Mouse (Mus musculus): ENCODE data around the gene Myo18b. TPM values are rescaled to one million over a fixed set of nuclear protein-coding genes. Genes with fewer than 3 reads are reported as not detected.

Myo18b gene
- polyA plus RNA-seq, 1 experiment from 2014 or later = 0.95 TPM

DNA sequence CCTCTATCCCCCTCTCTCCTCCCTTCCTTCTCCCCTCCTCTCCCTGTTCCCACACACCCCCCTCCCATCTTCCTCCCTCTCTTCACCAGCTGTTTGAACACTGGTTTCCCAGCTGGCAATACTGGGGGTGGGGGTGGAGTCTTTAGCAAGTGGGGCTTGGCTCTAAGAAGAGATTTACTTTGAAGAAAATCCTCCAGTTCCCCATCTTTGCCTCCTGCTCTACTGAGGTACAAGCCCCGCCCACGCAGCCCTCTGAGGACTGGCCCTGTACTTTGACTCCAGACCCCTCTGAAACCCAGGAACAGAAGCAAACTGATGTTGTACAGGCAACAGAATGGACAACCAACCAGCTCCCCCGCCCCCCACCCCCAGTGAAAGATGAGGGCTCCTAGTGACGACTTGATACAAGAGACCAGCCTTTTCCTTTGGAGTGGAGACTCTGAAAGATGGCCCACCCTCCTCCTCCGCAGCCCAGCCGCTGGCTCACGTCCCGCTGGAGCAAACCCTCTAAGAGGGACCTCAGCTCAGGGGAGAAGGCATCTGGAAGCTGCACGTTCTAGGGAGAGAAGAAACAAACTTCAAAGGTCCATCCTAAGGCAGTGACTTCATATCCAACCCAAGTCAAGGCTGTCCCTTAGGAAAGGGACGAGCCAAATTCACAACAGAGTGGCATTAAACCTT lies 32.2 kb upstream of the Myo18b start:
- H3K4me3 ChIP-seq (ENCODE audit: low read depth, low read length) = no peak overlapping the region
- no peak overlapping the region for H3K9ac ChIP-seq (ENCODE audit: low read length)
- 23% methylated on average over 10 of the region's 10 CpGs for WGBS
- H3K27ac ChIP-seq (ENCODE audit: low read depth) = peak overlapping the region; percentile 72; the same call in 1 of the 2 replicates
- H3K9me3 ChIP-seq (ENCODE audit: control insufficient read depth, low read length) = no peaks in the 10 kb centered on the region
- peaks cover 4% of the 10 kb centered on the region; the same call in 1 of the 2 replicates for H3K4me1 ChIP-seq (replicated peaks; ENCODE audit: control insufficient read depth, insufficient read depth, low read length)
- H3K4me2 ChIP-seq (ENCODE audit: low read length) = no peak overlapping the region
- ATAC-seq (replicated peaks; ENCODE audit: low FRiP score, low TSS enrichment, low read depth) (peak; percentile 32; the same call in 1 of the 2 replicates), DNase-seq (ENCODE audit: low spot score) (peak; percentile 61)
- H3K36me3 ChIP-seq (ENCODE audit: control insufficient read depth, insufficient read depth, low read length) = no peaks in the 10 kb centered on the region
- H3K27me3 ChIP-seq (replicated peaks; ENCODE audit: control insufficient read depth, insufficient read depth, low read length) = no peaks in the 10 kb centered on the region

DNA sequence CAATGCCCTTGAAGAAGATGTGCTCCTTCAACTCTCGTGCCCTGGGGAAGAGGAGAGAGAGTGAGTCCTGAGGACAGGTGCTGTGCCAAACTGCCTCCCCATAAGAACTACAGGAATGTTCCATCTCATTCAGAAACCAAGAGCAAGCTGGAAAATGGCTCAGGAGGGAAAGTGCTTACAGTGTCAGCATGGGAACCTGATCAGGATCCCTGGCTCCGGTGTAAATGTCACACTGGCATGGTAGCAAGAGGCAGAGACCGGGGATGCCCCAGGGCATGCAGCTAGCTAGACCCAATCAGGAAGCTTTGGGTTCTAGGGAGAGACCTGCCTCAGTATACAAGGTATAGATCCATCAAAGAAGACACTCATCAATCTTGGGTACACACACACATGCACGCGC lies 29.3 kb upstream of the Myo18b start:
- Histone ChIP-seq H3K9me3 (ENCODE audit: control insufficient read depth, low read length) (no peaks in the 10 kb centered on the region), H3K4me2 (ENCODE audit: low read length) (no peak overlapping the region), H3K27ac (ENCODE audit: low read depth) (no peak overlapping the region), H3K9ac (ENCODE audit: low read length) (no peak overlapping the region), H3K36me3 (ENCODE audit: control insufficient read depth, insufficient read depth, low read length) (no peaks in the 10 kb centered on the region), H3K4me3 (ENCODE audit: low read depth, low read length) (no peak overlapping the region), H3K27me3 (replicated peaks; ENCODE audit: control insufficient read depth, insufficient read depth, low read length) (no peaks in the 10 kb centered on the region), H3K4me1 (replicated peaks; ENCODE audit: control insufficient read depth, insufficient read depth, low read length) (peaks cover 4% of the 10 kb centered on the region; the same call in 1 of the 2 replicates)
- DNase-seq (ENCODE audit: low spot score) (no peak), ATAC-seq (replicated peaks; ENCODE audit: low FRiP score, low TSS enrichment, low read depth) (no peak)
- WGBS = 93% methylated on average over 5 of the region's 5 CpGs

- WGBS = 87% methylated on average over 8 of the region's 8 CpGs
- Histone ChIP-seq H3K27me3 (replicated peaks; ENCODE audit: control insufficient read depth, insufficient read depth, low read length) (no peaks in the 10 kb centered on the region), H3K9ac (ENCODE audit: low read length) (no peak overlapping the region), H3K36me3 (ENCODE audit: control insufficient read depth, insufficient read depth, low read length) (no peaks in the 10 kb centered on the region), H3K4me2 (ENCODE audit: low read length) (no peak overlapping the region), H3K4me1 (replicated peaks; ENCODE audit: control insufficient read depth, insufficient read depth, low read length) (peaks cover 4% of the 10 kb centered on the region; the same call in 1 of the 2 replicates), H3K27ac (ENCODE audit: low read depth) (no peak overlapping the region), H3K4me3 (ENCODE audit: low read depth, low read length) (no peak overlapping the region), H3K9me3 (ENCODE audit: control insufficient read depth, low read length) (no peaks in the 10 kb centered on the region)
- no peak for ATAC-seq (replicated peaks; ENCODE audit: low FRiP score, low TSS enrichment, low read depth)
- no peak for DNase-seq (ENCODE audit: low spot score)
Measured at GRCm38 (mm10) chr5:112924806-112925205, 28.6 kb upstream of the Myo18b start.

DNA sequence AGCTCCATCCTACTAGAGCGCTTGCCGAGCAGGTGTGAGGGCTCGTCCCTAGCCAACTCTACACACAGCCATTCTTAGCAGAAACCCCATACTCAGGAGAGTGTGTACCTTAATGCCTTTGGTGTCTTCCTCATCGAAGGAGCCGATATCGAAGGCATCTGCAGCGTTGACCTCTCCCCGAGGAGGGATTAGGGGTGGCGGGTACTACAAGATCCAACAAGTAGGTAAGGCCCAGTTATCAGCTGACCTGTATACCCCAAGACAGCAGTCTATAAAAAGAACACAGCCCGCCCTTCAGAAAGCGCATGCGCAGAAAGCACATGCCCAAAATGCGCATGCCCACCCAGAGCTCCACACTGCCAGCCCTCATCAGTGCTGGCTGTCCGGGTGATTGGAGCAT lies 27.7 kb upstream of the Myo18b start:
- Histone ChIP-seq H3K9ac (ENCODE audit: low read length) (no peak overlapping the region), H3K4me1 (replicated peaks; ENCODE audit: control insufficient read depth, insufficient read depth, low read length) (peaks cover 4% of the 10 kb centered on the region; the same call in 1 of the 2 replicates), H3K9me3 (ENCODE audit: control insufficient read depth, low read length) (no peaks in the 10 kb centered on the region), H3K27ac (ENCODE audit: low read depth) (no peak overlapping the region), H3K36me3 (ENCODE audit: control insufficient read depth, insufficient read depth, low read length) (no peaks in the 10 kb centered on the region), H3K27me3 (replicated peaks; ENCODE audit: control insufficient read depth, insufficient read depth, low read length) (no peaks in the 10 kb centered on the region), H3K4me3 (ENCODE audit: low read depth, low read length) (no peak overlapping the region), H3K4me2 (ENCODE audit: low read length) (no peak overlapping the region)
- DNase-seq (ENCODE audit: low spot score) (no peak), ATAC-seq (replicated peaks; ENCODE audit: low FRiP score, low TSS enrichment, low read depth) (no peak)
- WGBS = 93% methylated on average over 14 of the region's 14 CpGs

GRCm38 (mm10) chr5:112921914-112922313 lies 25.8 kb upstream of the Myo18b start:
- Histone ChIP-seq H3K4me3 (ENCODE audit: low read depth, low read length) (no peak overlapping the region), H3K4me2 (ENCODE audit: low read length) (no peak overlapping the region)
- no peak for ATAC-seq (replicated peaks; ENCODE audit: low FRiP score, low TSS enrichment, low read depth)

DNA sequence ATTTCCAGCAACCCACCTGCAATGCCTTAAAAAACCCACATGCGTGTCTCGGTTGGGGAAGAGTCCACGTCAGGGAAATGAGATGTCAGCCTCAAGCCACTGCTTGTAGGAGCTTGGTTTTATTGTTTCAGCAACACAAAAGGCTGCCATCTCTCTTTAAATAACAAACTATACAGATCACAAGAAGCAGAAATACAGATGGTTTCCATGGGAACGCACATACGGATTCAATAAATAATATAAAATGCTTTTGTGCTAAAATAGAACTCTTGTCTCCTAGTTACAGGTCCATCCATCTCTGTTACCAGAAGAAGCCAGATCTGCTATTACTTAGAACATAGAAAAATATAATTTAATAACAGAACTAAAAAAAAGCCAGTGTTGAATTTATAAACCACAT lies 14.2 kb upstream of the Myo18b start:
- peaks cover 8% of the 10 kb centered on the region for H3K36me3 ChIP-seq (ENCODE audit: control insufficient read depth, insufficient read depth, low read length)
- 93% methylated on average over 5 of the region's 5 CpGs for WGBS
- no peak overlapping the region for H3K9ac ChIP-seq (ENCODE audit: low read length)
- no peak overlapping the region for H3K4me3 ChIP-seq (ENCODE audit: low read depth, low read length)
- DNase-seq (ENCODE audit: low spot score) = no peak
- H3K4me1 ChIP-seq (replicated peaks; ENCODE audit: control insufficient read depth, insufficient read depth, low read length) = no peaks in the 10 kb centered on the region
- no peaks in the 10 kb centered on the region for H3K9me3 ChIP-seq (ENCODE audit: control insufficient read depth, low read length)
- ATAC-seq (replicated peaks; ENCODE audit: low FRiP score, low TSS enrichment, low read depth) = no peak
- no peak overlapping the region for H3K4me2 ChIP-seq (ENCODE audit: low read length)
- no peaks in the 10 kb centered on the region for H3K27me3 ChIP-seq (replicated peaks; ENCODE audit: control insufficient read depth, insufficient read depth, low read length)
- no peak overlapping the region for H3K27ac ChIP-seq (ENCODE audit: low read depth)

More at GRCm38 (mm10) chr5:112921914-112922313, 25.8 kb upstream of the Myo18b start:
- no peaks in the 10 kb centered on the region for H3K4me1 ChIP-seq (replicated peaks; ENCODE audit: control insufficient read depth, insufficient read depth, low read length)
- no peak overlapping the region for H3K27ac ChIP-seq (ENCODE audit: low read depth)
- no peaks in the 10 kb centered on the region for H3K9me3 ChIP-seq (ENCODE audit: control insufficient read depth, low read length)
- no peaks in the 10 kb centered on the region for H3K27me3 ChIP-seq (replicated peaks; ENCODE audit: control insufficient read depth, insufficient read depth, low read length)
- no peak for DNase-seq (ENCODE audit: low spot score)
- no peak overlapping the region for H3K9ac ChIP-seq (ENCODE audit: low read length)
- no peaks in the 10 kb centered on the region for H3K36me3 ChIP-seq (ENCODE audit: control insufficient read depth, insufficient read depth, low read length)

- no peaks in the 10 kb centered on the region for H3K9me3 ChIP-seq (ENCODE audit: control insufficient read depth, low read length)
- H3K4me2 ChIP-seq (ENCODE audit: low read length) = no peak overlapping the region
- no peaks in the 10 kb centered on the region for H3K27me3 ChIP-seq (replicated peaks; ENCODE audit: control insufficient read depth, insufficient read depth, low read length)
- no peak overlapping the region for H3K9ac ChIP-seq (ENCODE audit: low read length)
- DNase-seq (ENCODE audit: low spot score) (no peak), ATAC-seq (replicated peaks; ENCODE audit: low FRiP score, low TSS enrichment, low read depth) (no peak)
- 32% methylated on average over 2 of the region's 2 CpGs for WGBS
- H3K36me3 ChIP-seq (ENCODE audit: control insufficient read depth, insufficient read depth, low read length) = no peaks in the 10 kb centered on the region
- H3K4me3 ChIP-seq (ENCODE audit: low read depth, low read length) = no peak overlapping the region
- H3K4me1 ChIP-seq (replicated peaks; ENCODE audit: control insufficient read depth, insufficient read depth, low read length) = no peaks in the 10 kb centered on the region
- no peak overlapping the region for H3K27ac ChIP-seq (ENCODE audit: low read depth)
Measured at GRCm38 (mm10) chr5:112908169-112908614, 12.0 kb upstream of the Myo18b start.

DNA sequence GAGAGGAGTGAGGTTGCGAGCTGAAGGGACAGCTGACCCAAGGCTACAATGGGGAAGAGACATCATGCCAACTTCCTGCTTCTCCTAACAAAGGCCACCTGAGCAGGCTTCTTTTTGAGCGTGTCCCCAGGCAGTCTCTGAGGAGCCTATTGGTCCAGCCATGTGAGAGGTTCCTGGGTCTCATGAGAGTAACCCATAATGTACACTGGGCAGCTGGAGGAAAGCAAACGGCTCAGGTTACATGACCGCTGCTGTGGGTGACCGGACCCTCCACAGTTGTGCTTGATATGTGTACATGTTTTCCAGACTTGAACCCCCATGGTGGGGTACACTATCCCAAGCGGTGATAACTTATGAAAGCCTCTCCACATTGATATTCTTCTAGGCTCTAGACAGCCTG lies 11.3 kb upstream of the Myo18b start:
- no peak overlapping the region for H3K9ac ChIP-seq (ENCODE audit: low read length)
- no peak for DNase-seq (ENCODE audit: low spot score)
- WGBS = 65% methylated on average over 6 of the region's 6 CpGs
- H3K36me3 ChIP-seq (ENCODE audit: control insufficient read depth, insufficient read depth, low read length) = no peaks in the 10 kb centered on the region
- no peak overlapping the region for H3K27ac ChIP-seq (ENCODE audit: low read depth)
- no peaks in the 10 kb centered on the region for H3K27me3 ChIP-seq (replicated peaks; ENCODE audit: control insufficient read depth, insufficient read depth, low read length)
- no peaks in the 10 kb centered on the region for H3K9me3 ChIP-seq (ENCODE audit: control insufficient read depth, low read length)
- no peak for ATAC-seq (replicated peaks; ENCODE audit: low FRiP score, low TSS enrichment, low read depth)
- H3K4me3 ChIP-seq (ENCODE audit: low read depth, low read length) = no peak overlapping the region
- H3K4me1 ChIP-seq (replicated peaks; ENCODE audit: control insufficient read depth, insufficient read depth, low read length) = no peaks in the 10 kb centered on the region
- H3K4me2 ChIP-seq (ENCODE audit: low read length) = no peak overlapping the region

GRCm38 (mm10) chr5:112893462-112894060 lies 2.6 kb downstream of the Myo18b start:
- DNase-seq (ENCODE audit: low spot score) (no peak), ATAC-seq (replicated peaks; ENCODE audit: low FRiP score, low TSS enrichment, low read depth) (no peak)
- Histone ChIP-seq H3K9ac (ENCODE audit: low read length) (no peak overlapping the region), H3K27me3 (replicated peaks; ENCODE audit: control insufficient read depth, insufficient read depth, low read length) (no peaks in the 10 kb centered on the region), H3K36me3 (ENCODE audit: control insufficient read depth, insufficient read depth, low read length) (no peaks in the 10 kb centered on the region), H3K9me3 (ENCODE audit: control insufficient read depth, low read length) (no peaks in the 10 kb centered on the region), H3K4me3 (ENCODE audit: low read depth, low read length) (no peak overlapping the region), H3K27ac (ENCODE audit: low read depth) (no peak overlapping the region), H3K4me1 (replicated peaks; ENCODE audit: control insufficient read depth, insufficient read depth, low read length) (no peaks in the 10 kb centered on the region), H3K4me2 (ENCODE audit: low read length) (no peak overlapping the region)
- 53% methylated on average over 5 of the region's 5 CpGs for whole genome bisulfite sequencing

All from intestine, embryonic 14.5 days (tissue).